Mouse (Mus musculus): ENCODE measurements around the gene Ercc2. TPM values are rescaled to one million over a fixed set of nuclear protein-coding genes. Genes with fewer than 3 reads are reported as not detected.

The Ercc2 gene
- total RNA-seq, 2 experiments from 2014 or later, result 39.0 to 39.7 TPM

DNA sequence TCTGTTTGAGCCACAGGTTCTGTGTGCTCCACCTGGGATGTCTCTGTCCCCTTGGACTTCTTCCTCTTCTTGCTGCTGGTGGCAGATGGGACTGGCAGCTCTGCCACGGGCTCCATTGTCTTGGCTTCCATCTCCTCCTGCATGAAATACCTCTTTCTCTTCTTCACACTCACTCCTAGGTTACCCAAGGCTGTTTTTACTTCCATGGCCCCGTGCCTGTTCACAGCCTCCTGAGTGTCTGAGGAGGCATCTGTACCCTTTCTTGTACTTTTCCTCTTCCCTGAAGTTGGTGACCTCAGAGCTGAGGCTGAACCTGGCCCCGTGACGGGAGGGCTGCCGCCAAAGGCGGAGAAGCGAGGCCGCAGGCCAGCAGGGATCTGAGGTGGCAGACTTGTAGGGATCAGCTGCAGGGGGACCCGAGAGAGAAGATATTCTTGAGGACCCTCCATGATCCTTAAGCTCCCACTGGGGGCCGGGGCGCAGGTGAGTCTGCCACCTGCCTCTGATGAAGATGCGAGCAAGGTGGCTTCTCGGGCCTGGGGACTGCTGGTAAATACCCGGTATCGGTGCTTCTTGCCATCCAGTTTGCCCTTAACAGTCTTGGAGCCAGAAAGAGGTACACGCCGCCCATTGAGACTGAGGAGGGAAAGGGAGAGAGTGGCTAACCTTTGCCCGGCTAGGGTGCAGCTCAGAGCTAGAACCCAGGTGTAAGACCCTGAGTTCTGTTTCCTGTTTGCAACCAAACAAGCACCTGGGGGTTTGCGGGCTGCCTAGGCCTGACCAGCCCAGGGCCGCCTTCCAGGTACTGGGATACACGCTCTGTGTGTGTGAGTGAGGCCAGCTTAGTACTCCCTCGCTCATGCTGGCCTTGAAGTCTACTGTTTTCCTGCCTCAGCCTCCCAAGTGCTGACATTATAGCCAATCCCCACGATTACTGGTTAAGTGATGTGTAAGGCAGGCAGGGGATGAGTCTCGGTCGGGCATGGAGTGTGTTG is 24.1 kb upstream of the Ercc2 start:
- intact Hi-C loops (cut with DNase I), result no loop called here
- peak in 1 of 2 experiments; percentile 33 for DNase-seq (ENCODE audit: extremely low spot score in 1 of 2, low spot score in 2 of 2)

DNA sequence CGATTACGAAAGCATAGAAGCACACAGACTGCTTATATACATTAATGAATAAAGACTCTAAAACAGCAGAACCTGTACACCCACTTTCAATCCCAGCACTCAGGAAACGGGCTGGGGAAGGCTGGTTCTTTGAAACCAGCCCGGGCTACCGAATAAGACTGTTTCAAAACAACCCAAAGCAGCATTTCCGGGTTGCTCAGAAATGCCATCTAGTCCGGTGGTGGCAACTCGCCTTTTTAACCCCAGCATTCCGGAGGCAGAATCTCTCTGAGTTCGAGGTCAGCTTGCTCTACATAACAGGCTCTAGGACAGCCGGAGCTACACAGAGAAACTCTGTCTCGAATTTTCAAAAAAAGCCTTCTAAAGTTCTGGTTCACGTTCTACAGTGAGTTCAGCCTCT is 23.2 kb upstream of the Ercc2 start:
- no peak for DNase-seq (ENCODE audit: extremely low spot score in 1 of 2, low spot score in 2 of 2)
- intact Hi-C loops (cut with DNase I), result no loop called here

DNA sequence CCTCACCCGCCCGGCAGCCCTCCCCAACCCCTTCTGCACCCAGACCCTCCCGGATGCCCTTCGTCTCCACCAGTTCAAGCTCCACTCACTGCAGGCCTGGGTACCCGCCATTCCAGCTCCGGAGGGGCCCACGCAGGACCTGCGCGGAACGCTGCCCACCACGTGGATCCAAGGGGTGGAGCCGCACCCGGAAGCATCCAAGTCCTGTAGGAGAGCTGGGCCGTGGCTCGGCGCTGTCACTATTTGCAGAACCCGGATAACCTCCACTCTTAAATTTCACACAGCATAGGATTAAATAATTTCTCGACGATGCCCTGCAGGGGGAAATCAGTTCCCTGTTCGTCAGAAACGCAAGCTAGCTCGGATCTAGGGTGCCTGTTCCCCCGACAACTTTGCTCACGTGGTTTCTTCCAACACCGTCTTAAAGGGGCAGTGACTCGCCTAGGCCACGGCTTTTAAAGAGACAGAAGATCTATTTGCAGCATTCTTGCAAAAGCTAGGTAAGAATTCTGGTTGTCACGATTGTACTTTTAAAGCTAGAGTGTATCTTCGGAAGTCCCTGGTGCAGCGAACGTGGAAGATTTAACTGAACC is 22.4 kb upstream of the Ercc2 start, which contains the start of the genes Cd3eap and Ppp1r13l:
TSS of gene Cd3eap (minus strand) at position 185 of the 593 bp plus-strand sequence.
TSS of gene Ppp1r13l (plus strand) at position 451 of the 593 bp plus-strand sequence.
- intact Hi-C loops (cut with DNase I), result no loop called here
- peak; percentile 84 to 93 for DNase-seq (ENCODE audit: extremely low spot score in 1 of 2, low spot score in 2 of 2)

DNA sequence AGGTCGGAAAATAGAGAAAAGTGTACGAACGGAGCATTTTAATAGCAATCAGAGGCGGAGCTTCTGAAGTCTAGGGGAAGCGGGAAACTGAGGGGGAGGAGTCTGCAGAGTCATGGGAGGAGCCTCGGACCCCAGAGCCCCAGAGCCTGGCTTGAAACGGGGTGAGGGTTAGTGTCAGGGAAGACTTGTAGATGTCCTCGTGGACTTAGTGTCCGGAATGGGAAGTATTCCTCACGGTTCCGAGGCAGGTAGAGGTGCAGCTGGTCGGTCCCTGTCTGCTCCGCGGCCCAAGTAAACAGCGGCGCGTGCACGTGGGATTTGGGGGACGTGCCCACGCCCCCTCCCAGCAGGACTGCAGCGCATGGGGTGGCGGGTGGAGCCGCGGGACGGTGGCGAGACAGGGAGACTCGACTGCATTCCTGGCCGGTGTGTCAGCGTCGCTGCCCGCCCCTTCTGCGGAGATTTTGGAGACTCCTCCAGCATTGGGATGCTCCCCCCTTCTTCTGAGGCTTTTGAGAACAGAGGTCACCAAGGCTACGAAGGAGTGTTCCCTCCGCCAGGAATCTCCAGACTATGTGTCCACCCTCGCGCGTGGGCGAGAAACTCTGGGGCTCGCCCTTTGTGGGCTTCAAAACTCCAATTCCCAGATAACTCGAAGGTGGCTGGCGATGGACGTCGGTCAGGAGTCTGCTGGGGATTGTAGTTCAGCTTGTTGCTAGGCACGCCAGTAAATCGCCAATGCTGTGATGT is 21.7 kb upstream of the Ercc2 start:
- intact Hi-C loops (cut with DNase I), result no loop called here
- peak; percentile 69 to 85 for DNase-seq (ENCODE audit: extremely low spot score in 1 of 2, low spot score in 2 of 2)

DNA sequence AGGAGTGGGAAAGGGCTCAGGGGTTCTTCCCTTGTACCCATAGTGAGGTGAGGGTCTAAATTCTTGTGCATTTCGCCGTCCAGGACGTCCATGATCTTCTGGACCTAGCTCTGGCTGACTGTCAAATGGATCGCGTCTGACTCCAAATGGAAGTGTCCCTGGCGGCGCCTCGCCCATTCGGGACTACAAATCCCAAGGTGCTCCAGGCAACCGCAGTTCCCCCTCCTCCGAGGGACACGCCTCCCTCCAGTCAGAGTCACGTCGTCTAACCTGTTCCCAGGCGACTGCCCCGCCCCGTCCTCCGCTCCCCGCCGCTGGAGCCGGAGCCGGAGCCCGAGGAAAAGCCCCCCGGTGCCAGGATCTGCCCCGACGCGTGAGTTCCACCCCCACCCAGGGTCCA is 20.9 kb upstream of the Ercc2 start:
- peak; percentile 87 to 95 for DNase-seq (ENCODE audit: extremely low spot score in 1 of 2, low spot score in 2 of 2)
- intact Hi-C loops (cut with DNase I), result no loop called here

DNA sequence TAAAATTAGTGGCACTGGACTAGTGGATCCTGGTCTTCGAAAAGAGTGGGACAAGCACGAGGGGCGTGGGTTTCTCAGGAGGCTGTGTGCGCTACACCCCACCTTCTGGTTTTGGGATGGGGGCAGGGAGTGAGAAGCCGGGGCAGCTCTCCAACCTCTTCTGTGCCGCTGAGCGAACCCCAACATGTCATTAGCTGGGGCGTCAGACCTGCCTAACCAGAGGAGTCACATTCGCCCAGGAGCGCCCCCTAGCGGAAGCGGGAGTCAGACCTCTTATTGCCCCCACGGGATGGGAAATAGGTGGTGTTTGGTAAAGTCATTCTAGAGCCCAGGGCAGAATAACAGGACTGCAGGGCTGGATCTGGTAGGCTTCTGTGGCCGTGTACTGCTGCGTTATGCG is 20.1 kb upstream of the Ercc2 start:
- intact Hi-C loops (cut with DNase I), result no loop called here
- peak in 1 of 2 experiments; percentile 82 for DNase-seq (ENCODE audit: extremely low spot score in 1 of 2, low spot score in 2 of 2)

DNA sequence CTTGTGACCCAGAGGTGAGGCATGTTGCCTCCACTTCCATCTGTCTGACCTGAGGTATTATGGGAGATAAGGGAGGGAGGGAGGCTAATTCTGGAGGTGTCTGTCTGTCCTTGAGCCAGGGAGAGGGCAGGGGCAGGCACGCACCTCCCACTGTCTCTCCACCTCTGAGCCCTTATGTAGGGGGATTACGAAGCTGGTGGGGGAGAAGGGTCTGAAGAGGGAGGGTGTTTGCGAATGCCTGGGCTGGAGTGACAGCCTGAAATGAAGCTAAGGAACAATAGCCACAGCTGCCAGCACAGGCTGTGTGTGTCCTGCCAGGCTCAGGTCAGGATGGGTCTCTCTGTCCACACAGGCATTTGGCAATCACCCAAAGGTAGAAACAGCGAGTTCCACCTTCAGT is 19.5 kb upstream of the Ercc2 start:
- intact Hi-C loops (cut with DNase I), result no loop called here

DNA sequence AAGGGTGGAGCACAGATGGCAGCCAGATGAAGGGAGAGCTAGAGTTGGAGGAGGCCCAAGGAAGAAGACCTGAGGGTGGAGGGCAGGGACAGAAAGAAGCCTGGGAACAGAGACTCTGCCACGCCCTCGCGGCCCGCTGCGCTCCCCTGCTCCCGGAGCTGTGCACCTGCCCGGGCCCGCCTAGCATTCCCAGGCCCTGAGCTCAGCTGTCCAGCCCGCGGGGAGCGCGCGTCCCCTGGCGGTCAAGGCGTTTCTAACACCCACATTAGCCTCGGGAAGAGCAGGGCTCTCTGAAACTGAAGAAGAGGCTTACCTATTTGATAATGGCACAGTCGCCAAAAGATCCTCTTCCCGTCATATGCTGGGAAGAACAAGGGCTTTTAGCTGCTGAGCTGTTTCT is 17.9 kb upstream of the Ercc2 start:
- DNase-seq (ENCODE audit: extremely low spot score in 1 of 2, low spot score in 2 of 2), result peak in 1 of 2 experiments; percentile 78
- intact Hi-C loops (cut with DNase I), result no loop called here

More for the DNA sequence above, 19.5 kb upstream of the Ercc2 start:
- DNase-seq (ENCODE audit: extremely low spot score in 1 of 2, low spot score in 2 of 2), result no peak

DNA sequence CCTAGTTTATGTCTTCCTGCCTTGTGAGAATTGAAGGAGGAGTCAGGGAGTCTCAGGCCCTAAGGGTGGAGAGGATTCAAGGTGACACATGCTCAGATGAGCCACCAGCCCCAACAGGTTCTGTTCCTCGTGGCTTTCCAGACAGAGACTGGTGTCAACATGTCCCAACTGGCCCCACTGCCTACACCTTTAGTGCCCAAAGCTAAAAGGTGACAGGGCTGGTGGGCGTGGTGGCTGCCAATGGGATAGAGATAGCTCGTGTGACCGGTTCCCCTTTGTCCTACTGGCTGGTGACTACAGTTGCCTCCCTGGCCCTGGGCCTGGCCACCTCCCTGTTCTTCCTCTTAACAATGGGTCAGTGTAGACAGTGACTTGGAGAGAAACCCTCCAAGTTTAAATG is 16.4 kb upstream of the Ercc2 start:
- no peak for DNase-seq (ENCODE audit: extremely low spot score in 1 of 2, low spot score in 2 of 2)
- intact Hi-C loops (cut with DNase I), result no loop called here

DNA sequence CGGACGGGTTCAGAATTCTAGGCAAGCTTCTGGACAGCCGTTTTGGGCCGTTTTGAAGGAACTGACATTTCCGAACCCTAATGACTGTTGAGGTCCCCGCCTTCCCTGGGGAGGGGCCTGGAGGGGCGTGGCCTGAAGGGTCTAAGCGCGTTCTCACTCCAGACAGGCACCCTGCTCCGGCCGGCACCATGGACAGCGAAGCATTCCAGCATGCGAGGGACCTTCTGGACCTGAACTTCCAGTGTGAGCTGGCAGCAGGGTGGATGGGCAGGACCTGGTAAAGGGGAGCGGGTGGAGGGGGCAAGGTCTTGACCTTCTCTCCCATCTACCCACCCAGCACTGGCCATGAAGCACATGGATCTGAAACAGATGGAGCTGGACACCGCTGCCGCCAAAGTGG is 13.4 kb upstream of the Ercc2 start:
- DNase-seq (ENCODE audit: extremely low spot score in 1 of 2, low spot score in 2 of 2), result peak in 1 of 2 experiments; percentile 75
- intact Hi-C loops (cut with DNase I), result no loop called here

DNA sequence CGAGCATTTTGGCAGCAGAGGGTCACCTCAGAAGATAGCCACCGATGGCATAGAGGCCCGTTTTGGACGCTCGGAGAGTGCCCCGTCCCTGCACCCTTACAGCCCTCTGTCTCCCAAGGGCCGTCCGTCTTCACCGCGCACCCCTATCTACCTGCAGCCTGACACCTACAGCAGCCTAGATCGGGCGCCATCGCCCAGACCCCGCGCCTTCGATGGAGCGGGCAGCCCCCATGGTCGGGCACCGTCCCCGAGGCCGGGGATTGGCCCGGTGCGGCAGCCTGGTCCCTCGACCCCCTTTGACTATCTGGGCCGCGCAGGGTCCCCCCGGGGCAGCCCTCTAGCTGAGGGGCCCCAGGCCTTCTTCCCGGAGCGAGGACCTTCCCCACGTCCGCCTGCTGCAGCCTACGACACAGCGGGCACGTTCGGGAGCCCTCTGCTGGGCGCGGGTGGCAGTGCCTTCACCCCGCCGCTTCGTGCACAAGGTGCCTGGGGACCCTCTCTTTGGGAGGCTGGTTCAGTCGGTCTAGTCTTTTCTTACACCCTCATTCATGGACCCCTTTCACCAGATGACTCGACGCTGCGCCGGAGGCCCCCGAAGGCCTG is 11.9 kb upstream of the Ercc2 start:
- peak in 1 of 2 experiments; percentile 81 for DNase-seq (ENCODE audit: extremely low spot score in 1 of 2, low spot score in 2 of 2)
- intact Hi-C loops (cut with DNase I), result no loop called here

DNA sequence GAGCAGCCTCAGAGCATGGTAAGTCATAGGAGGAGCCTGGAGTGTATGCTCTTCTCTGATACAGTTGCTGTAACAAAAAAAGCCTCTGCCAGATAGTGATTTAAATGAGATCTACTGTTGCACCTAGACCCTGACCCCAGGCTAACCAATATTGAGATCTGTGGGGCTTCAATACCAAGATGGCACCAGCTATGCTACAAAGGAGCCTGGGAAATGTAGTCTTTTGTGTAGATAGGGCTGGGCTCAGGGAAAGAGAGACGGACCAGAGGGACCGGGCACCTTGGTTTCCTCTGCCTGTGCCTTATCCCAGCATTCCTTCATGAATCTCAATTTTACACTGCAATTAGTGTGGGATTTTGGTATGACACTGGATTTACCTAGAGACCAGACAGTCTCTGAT is 8.4 kb upstream of the Ercc2 start:
- no peak for DNase-seq (ENCODE audit: extremely low spot score in 1 of 2, low spot score in 2 of 2)
- intact Hi-C loops (cut with DNase I), result no loop called here

DNA sequence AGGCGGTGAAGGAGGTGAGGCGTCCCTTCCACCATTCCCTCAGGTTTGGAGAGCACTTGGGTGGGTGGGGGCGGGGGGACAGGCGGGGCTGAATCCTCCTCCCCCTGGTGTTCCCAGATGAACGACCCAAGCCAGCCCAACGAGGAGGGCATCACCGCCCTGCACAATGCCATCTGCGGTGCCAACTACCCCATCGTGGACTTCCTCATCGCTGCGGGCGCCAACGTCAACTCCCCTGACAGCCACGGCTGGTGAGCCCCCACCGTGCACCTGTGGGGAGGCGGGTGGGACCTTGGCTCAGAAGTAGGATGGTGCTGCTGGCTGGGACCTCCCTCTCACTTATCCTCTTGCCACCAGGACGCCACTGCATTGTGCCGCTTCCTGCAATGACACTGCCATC is 6.4 kb upstream of the Ercc2 start:
- intact Hi-C loops (cut with DNase I), result no loop called here

DNA sequence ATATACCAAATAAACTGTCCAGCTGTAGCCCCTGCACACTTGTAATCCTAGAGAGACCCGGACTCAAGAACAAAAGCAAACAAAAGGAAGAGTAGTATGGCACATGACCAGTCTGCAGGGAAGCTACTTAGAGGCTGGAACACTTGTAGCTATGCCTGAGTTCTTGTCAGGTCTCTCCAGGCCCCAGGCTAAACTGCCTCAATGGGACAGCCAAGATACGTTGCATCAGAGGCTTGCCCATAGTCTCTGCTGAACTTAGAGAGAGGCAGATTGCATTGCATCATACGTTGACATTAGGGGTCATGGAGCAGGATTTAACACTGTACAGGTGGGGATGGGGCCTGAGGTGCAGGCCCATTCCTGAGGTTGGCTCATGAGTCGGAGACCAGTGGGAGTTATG is 5.8 kb upstream of the Ercc2 start:
- intact Hi-C loops (cut with DNase I), result no loop called here
- DNase-seq (ENCODE audit: extremely low spot score in 1 of 2, low spot score in 2 of 2), result no peak

More for the DNA sequence above, 6.4 kb upstream of the Ercc2 start:
- no peak for DNase-seq (ENCODE audit: extremely low spot score in 1 of 2, low spot score in 2 of 2)

DNA sequence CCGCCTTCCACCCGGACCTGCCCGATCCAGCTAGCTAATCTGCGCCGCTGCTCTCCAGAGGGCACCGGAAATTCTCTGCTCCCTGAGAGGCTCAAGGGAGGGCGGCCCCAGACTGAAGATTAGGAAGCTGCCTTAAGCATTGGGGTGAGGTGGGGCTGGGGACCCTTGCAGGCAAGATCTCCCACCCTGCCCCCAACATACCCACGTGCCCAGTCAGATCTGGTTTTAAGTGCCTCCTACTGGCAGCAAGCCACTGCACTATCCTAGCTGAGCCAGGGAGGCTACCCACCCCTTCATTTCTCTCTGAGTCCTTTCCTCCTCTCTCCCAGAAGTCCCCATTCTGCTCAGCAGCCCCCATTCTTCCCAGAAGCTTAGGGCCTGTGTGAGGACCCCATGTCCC is 3.8 kb upstream of the Ercc2 start:
- intact Hi-C loops (cut with DNase I), result no loop called here
- DNase-seq (ENCODE audit: extremely low spot score in 1 of 2, low spot score in 2 of 2), result no peak

DNA sequence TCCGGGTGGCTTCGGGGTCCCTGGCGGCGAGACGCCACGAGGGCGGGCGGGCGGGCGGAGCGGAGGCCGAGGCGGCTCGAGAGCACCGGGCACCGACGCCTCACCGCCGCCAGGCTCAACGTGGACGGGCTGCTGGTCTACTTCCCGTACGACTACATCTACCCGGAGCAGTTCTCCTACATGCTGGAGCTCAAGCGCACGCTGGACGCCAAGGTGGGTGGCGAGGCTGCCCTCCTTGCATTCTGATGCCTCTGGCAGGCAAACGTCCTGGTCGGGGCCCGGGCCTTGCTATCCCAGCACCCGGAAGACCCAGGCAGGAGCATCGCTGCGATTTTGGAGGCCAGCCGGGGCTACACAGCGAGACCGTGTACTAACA is 344 bp downstream of the Ercc2 start:
- DNase-seq (ENCODE audit: extremely low spot score in 1 of 2, low spot score in 2 of 2), result peak in 1 of 2 experiments; percentile 55
- intact Hi-C loops (cut with DNase I), result no loop called here

DNA sequence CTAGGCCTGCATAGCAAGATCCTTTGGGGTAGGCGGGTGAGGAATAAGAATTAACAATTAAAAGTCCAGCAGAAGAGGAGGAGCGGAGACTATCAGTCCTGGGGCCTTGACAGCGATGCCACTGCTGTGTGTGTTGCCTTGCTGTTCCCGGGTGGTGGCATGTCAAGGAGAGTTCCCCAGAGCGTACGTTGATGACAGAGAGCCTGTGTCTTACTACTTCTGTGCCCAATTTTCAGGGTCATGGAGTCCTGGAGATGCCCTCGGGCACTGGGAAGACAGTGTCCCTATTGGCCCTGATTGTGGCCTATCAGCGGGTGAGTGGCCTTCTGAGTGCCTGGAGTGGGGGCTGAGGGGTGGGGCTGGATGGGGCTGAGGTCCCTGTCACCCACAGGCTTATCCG is 1.9 kb downstream of the Ercc2 start:
- intact Hi-C loops (cut with DNase I), result no loop called here

DNA sequence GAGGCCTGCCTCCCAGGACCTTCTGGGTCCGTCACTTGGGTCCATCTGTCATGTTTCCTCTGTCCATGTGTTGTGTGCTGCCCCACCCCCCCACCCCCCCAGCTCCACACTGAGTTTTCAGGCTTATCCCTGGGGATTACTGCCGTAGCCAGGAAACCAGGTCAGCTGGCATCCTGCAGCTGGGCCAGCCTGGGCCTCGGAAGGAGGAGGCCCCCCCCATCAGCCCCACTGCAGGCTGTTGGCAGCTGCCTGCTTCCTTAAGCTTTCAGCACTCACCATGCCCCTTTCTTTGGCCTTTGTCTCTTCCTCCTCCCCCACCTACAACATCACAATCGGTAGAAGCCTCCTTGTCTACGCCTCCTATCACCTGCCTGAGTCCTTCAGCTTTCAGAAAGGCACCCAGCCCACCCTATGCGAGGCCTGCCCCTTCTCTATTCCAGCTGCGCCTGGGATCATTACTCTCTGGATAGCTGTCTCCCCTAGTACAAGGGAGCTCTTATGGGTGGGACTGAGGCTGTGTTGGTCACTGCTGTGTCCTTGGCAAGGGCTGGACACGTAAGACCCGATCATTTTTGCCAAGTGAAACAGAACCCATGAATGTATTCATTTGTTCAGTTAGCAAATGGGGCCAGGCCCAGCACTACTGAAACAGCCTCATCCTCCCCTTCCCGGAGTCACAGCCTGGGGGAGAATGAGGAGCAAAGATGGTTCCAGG is 7.0 kb downstream of the Ercc2 start:
- intact Hi-C loops (cut with DNase I), result no loop called here
- peak in 1 of 2 experiments; percentile 75 for DNase-seq (ENCODE audit: extremely low spot score in 1 of 2, low spot score in 2 of 2)

More for the DNA sequence above, 1.9 kb downstream of the Ercc2 start:
- DNase-seq (ENCODE audit: extremely low spot score in 1 of 2, low spot score in 2 of 2), result no peak
